Mouse (Mus musculus): Measurements from ENCODE around the gene Higd1a. TPM values are rescaled to one million over a fixed set of nuclear protein-coding genes. Genes with fewer than 3 reads are reported as not detected.

The Higd1a gene
- polyA plus RNA-seq, 2 experiments: 20.8 to 119 TPM

GRCm38 (mm10) chr9:121823051-121823450 is 35.1 kb downstream of the Higd1a start:
- H3K36me3 ChIP-seq (replicated peaks; ENCODE audit: control insufficient read depth, insufficient read depth, low read depth): no peaks in the 10 kb centered on the region
- DNase-seq (ENCODE audit: low read depth in 3 of 3, low spot score in 3 of 3) (no peak), ATAC-seq (ENCODE audit: insufficient read depth) (no peak)
- no peaks in the 10 kb centered on the region for H3K9me3 ChIP-seq (ENCODE audit: control insufficient read depth, low read length)
- no peak overlapping the region for H3K4me2 ChIP-seq (ENCODE audit: low read depth)
- no peak overlapping the region for H3K9ac ChIP-seq (replicated peaks)
- TF ChIP-seq CTCF (IDR thresholded peaks at IDR 0.05; ENCODE audit: low read depth) (no peak), EP300 (IDR thresholded peaks at IDR 0.05; ENCODE audit: low read depth) (no peak)
- WGBS (ENCODE audit: insufficient replicate concordance): 48% methylated on average over 1 of the region's 1 CpGs
- no peak overlapping the region for H3K27ac ChIP-seq
- no peaks in the 10 kb centered on the region for H3K4me1 ChIP-seq (replicated peaks; ENCODE audit: control insufficient read depth in 2 of 2, insufficient read depth in 2 of 2, low read length in 1 of 2)
- H3K27me3 ChIP-seq (ENCODE audit: control insufficient read depth, insufficient read depth, low read length): no peaks in the 10 kb centered on the region
- H3K4me3 ChIP-seq (ENCODE audit: insufficient read depth in 1 of 2, low read depth in 2 of 2, low read length in 2 of 2): no peak overlapping the region

DNA sequence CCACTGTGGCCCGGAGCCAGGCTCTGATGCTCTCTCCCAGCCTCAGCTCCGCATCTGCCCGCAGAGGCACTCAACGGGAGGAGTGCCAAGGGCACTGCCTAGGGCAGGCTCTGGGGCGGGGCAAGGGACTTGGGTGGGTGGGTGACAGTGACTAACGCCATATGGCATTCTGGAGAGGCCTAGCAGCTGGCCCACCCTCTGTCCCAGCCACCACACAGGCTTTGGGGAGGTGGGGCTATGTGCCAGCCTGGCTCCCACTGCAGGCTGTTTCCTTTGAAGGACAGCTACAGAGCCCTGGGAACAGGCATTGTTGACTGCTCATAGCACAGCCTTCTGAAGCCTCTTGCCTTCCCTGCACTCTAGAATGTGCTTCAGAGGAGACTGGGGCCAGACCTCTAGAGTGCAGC is 35.6 kb downstream of the Higd1a start:
- Histone ChIP-seq H3K4me1 (replicated peaks; ENCODE audit: control insufficient read depth in 2 of 2, insufficient read depth in 2 of 2, low read length in 1 of 2) (no peaks in the 10 kb centered on the region), H3K4me2 (ENCODE audit: low read depth) (no peak overlapping the region), H3K36me3 (replicated peaks; ENCODE audit: control insufficient read depth, insufficient read depth, low read depth) (no peaks in the 10 kb centered on the region), H3K9ac (replicated peaks) (no peak overlapping the region), H3K27me3 (ENCODE audit: control insufficient read depth, insufficient read depth, low read length) (no peaks in the 10 kb centered on the region), H3K9me3 (ENCODE audit: control insufficient read depth, low read length) (no peaks in the 10 kb centered on the region), H3K4me3 (ENCODE audit: insufficient read depth in 1 of 2, low read depth in 2 of 2, low read length in 2 of 2) (no peak overlapping the region), H3K27ac (no peak overlapping the region)
- 64% methylated on average over 6 of the region's 6 CpGs for WGBS (ENCODE audit: insufficient replicate concordance)
- DNase-seq (ENCODE audit: low read depth in 3 of 3, low spot score in 3 of 3) (no peak), ATAC-seq (ENCODE audit: insufficient read depth) (no peak)
- TF ChIP-seq CTCF (IDR thresholded peaks at IDR 0.05; ENCODE audit: low read depth) (no peak), EP300 (IDR thresholded peaks at IDR 0.05; ENCODE audit: low read depth) (no peak)

- no peak for ATAC-seq (ENCODE audit: insufficient read depth)
- no peaks in the 10 kb centered on the region for H3K27me3 ChIP-seq (ENCODE audit: control insufficient read depth, insufficient read depth, low read length)
- H3K9me3 ChIP-seq (ENCODE audit: control insufficient read depth, low read length): no peaks in the 10 kb centered on the region
- H3K36me3 ChIP-seq (replicated peaks; ENCODE audit: control insufficient read depth, insufficient read depth, low read depth): no peaks in the 10 kb centered on the region
- no peak overlapping the region for H3K4me3 ChIP-seq (ENCODE audit: insufficient read depth in 1 of 2, low read depth in 2 of 2, low read length in 2 of 2)
- H3K9ac ChIP-seq (replicated peaks): no peak overlapping the region
- no peaks in the 10 kb centered on the region for H3K4me1 ChIP-seq (replicated peaks; ENCODE audit: control insufficient read depth in 2 of 2, insufficient read depth in 2 of 2, low read length in 1 of 2)
- TF ChIP-seq EP300 (IDR thresholded peaks at IDR 0.05; ENCODE audit: low read depth) (no peak), CTCF (IDR thresholded peaks at IDR 0.05; ENCODE audit: low read depth) (no peak)
- H3K4me2 ChIP-seq (ENCODE audit: low read depth): no peak overlapping the region
- DNase-seq (ENCODE audit: low read depth in 3 of 3, low spot score in 3 of 3): no peak
- H3K27ac ChIP-seq: no peak overlapping the region
- WGBS (ENCODE audit: insufficient replicate concordance): 59% methylated on average over 5 of the region's 5 CpGs
These were observed 37.4 kb downstream of the Higd1a start for GRCm38 (mm10) chr9:121820765-121821164.

- 59% methylated on average over 7 of the region's 7 CpGs for WGBS (ENCODE audit: insufficient replicate concordance)
- no peaks in the 10 kb centered on the region for H3K27me3 ChIP-seq (ENCODE audit: control insufficient read depth, insufficient read depth, low read length)
- H3K4me2 ChIP-seq (ENCODE audit: low read depth): no peak overlapping the region
- no peaks in the 10 kb centered on the region for H3K9me3 ChIP-seq (ENCODE audit: control insufficient read depth, low read length)
- H3K4me3 ChIP-seq (ENCODE audit: insufficient read depth in 1 of 2, low read depth in 2 of 2, low read length in 2 of 2): no peak overlapping the region
- no peak overlapping the region for H3K9ac ChIP-seq (replicated peaks)
- H3K4me1 ChIP-seq (replicated peaks; ENCODE audit: control insufficient read depth in 2 of 2, insufficient read depth in 2 of 2, low read length in 1 of 2): no peaks in the 10 kb centered on the region
- no peak for ATAC-seq (ENCODE audit: insufficient read depth)
- no peak overlapping the region for H3K27ac ChIP-seq
- no peak for DNase-seq (ENCODE audit: low read depth in 3 of 3, low spot score in 3 of 3)
- no peaks in the 10 kb centered on the region for H3K36me3 ChIP-seq (replicated peaks; ENCODE audit: control insufficient read depth, insufficient read depth, low read depth)
- TF ChIP-seq CTCF (IDR thresholded peaks at IDR 0.05; ENCODE audit: low read depth): no peak
- no peak for TF ChIP-seq EP300 (IDR thresholded peaks at IDR 0.05; ENCODE audit: low read depth)
These were observed 38.2 kb downstream of the Higd1a start for GRCm38 (mm10) chr9:121819771-121820471.

DNA sequence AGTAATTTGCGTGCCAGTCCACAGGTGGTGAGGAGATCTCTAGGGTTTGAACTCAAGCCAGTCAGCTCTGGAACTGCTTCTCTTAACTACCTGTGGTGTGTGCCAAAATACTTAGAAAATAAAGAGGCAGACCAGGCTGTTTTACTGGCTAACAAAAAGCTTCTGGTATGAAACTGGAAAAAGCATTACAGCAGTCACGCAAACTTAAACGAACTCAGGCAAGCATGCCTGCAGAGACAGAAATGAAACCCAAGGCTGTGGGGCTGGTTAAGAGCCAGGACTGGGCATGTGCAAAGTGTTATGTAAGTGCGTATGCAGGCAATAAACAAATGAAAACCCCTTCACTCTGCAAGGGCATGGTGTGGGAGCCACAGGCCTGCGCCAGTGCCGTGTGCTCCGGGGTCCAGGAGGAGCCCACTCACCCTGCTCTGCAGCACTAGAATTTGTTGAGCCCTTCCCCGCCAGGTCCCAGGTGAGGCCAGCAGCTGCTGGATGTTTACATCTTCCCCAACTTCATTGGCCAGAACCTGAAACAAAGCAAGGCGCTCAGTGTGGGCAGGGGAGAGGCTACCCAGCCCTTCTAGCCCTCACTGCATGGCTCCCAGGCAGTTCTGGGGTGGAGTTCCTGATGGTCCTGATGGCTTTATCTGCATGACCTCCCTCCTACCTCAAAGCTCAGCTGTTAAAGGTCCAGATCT is 38.9 kb downstream of the Higd1a start:
- no peaks in the 10 kb centered on the region for H3K9me3 ChIP-seq (ENCODE audit: control insufficient read depth, low read length)
- H3K4me2 ChIP-seq (ENCODE audit: low read depth): no peak overlapping the region
- H3K4me1 ChIP-seq (replicated peaks; ENCODE audit: control insufficient read depth in 2 of 2, insufficient read depth in 2 of 2, low read length in 1 of 2): no peaks in the 10 kb centered on the region
- no peak for ATAC-seq (ENCODE audit: insufficient read depth)
- H3K36me3 ChIP-seq (replicated peaks; ENCODE audit: control insufficient read depth, insufficient read depth, low read depth): no peaks in the 10 kb centered on the region
- no peak overlapping the region for H3K4me3 ChIP-seq (ENCODE audit: insufficient read depth in 1 of 2, low read depth in 2 of 2, low read length in 2 of 2)
- no peak overlapping the region for H3K9ac ChIP-seq (replicated peaks)
- no peaks in the 10 kb centered on the region for H3K27me3 ChIP-seq (ENCODE audit: control insufficient read depth, insufficient read depth, low read length)
- 68% methylated on average over 9 of the region's 9 CpGs for WGBS (ENCODE audit: insufficient replicate concordance)
- no peak overlapping the region for H3K27ac ChIP-seq
- DNase-seq (ENCODE audit: low read depth in 3 of 3, low spot score in 3 of 3): no peak
- TF ChIP-seq CTCF (IDR thresholded peaks at IDR 0.05; ENCODE audit: low read depth): no peak
- TF ChIP-seq EP300 (IDR thresholded peaks at IDR 0.05; ENCODE audit: low read depth): no peak
